Mouse (Mus musculus): Measurements from ENCODE around the gene Exo1. TPM values are rescaled to one million over a fixed set of nuclear protein-coding genes. Genes with fewer than 3 reads are reported as not detected.

Gene Exo1
- total RNA-seq, 2 experiments from 2014 or later: 2.8 TPM

GRCm38 (mm10) chr1:175950421-175950820, 70.0 kb downstream of the Exo1 start:
- DNase-seq (ENCODE audit: low spot score in 2 of 2): no peak

- DNase-seq (ENCODE audit: low spot score in 2 of 2): no peak
Measured at GRCm38 (mm10) chr1:175950851-175951250, 70.5 kb downstream of the Exo1 start.

DNA sequence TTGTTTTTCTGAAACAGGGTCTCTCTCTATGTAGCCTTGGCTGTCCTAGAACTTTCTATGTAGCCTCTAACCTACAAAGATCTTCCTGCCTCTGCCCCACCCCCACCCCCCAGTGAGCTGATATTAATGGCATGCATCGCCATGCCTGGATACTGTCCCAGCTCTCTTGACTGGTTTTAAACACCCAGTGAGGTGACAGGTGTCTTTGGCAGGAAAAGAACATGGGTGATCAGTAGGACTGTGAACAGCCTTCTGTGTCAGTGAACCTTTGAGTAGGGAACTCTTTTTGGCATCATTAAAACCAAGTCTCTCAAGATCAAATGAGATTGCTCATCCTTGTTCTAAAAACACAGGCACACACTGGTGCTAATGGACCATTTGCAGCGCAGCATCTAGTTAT, 81.4 kb downstream of the Exo1 start:
- no peak for DNase-seq (ENCODE audit: low spot score in 2 of 2)

Other genes with a start within 250 kb of the Exo1 start
- gene Opn3, start 187.8 kb upstream of the Exo1 start, total RNA-seq (2021): 1 to 10 TPM; 5.7 to 6.4 TPM
- 10 to 100 TPM; 10.1 to 12.6 TPM for gene Chml, start 187.7 kb upstream of the Exo1 start, total RNA-seq (2021)
- gene Wdr64, start 182.0 kb upstream of the Exo1 start, total RNA-seq (2021): not detected
- gene Gm38100, start 39.7 kb downstream of the Exo1 start, total RNA-seq (2021): not detected
- not detected for gene Rbm8a2, start 98.5 kb downstream of the Exo1 start, total RNA-seq (2021)

Measured in layer of hippocampus, postnatal 10 days (tissue).